Mouse (Mus musculus): ENCODE results near the gene Reck.

- TF ChIP-seq CTCF (IDR thresholded peaks at IDR 0.05 in 2 of 3, conservative IDR thresholded peaks at IDR 0.05 in 1 of 3; ENCODE audit: control insufficient read depth in 1 of 3, insufficient read depth in 1 of 3, low read depth in 2 of 3, low read length in 3 of 3, poor library complexity in 1 of 3, severe bottlenecking in 1 of 3) (no peak), USF1 (IDR thresholded peaks at IDR 0.05; ENCODE audit: low read depth, low read length) (no peak), MAX (IDR thresholded peaks at IDR 0.05; ENCODE audit: low read length) (no peak), TCF12 (IDR thresholded peaks at IDR 0.05; ENCODE audit: low read depth, low read length) (no peak), ZMIZ1 (IDR thresholded peaks at IDR 0.05; ENCODE audit: low read depth, low read length) (no peak), POLR2A (IDR thresholded peaks at IDR 0.05; ENCODE audit: control insufficient read depth in 1 of 2, insufficient read depth in 1 of 2, low read depth in 1 of 2, low read length in 2 of 2, poor library complexity in 1 of 2) (no peak), CHD2 (IDR thresholded peaks at IDR 0.05; ENCODE audit: low read length) (no peak), TBP (IDR thresholded peaks at IDR 0.05; ENCODE audit: low read depth, low read length) (no peak), EP300 (IDR thresholded peaks at IDR 0.05; ENCODE audit: low read depth in 1 of 2, low read length in 2 of 2) (no peak), MAZ (IDR thresholded peaks at IDR 0.05; ENCODE audit: low read depth, low read length) (no peak), MXI1 (IDR thresholded peaks at IDR 0.05; ENCODE audit: low read depth, low read length) (no peak), MAFK (IDR thresholded peaks at IDR 0.05; ENCODE audit: borderline replicate concordance, low read depth, low read length) (no peak), MYC (IDR thresholded peaks at IDR 0.05; ENCODE audit: low read depth, low read length) (no peak), GABPA (IDR thresholded peaks at IDR 0.05; ENCODE audit: low read depth, low read length) (no peak)
Observed at GRCm38 (mm10) chr4:43957846-43958461, 82.6 kb downstream of the Reck start.

Measured in MEL (cell line).